Mouse (Mus musculus) B cell, adult 2 months (primary cell): ENCODE data around the gene Wbp2.

Experiments used
- DNase-seq, 2 experiments: peaks; one replicate each; pipeline ENCODE4 v3.0.0; 2022

The Wbp2 gene

GRCm38 (mm10) chr11:116059691-116060025 lies 27.1 kb downstream of the Wbp2 start:
- no peak for DNase-seq

GRCm38 (mm10) chr11:116058868-116059690 lies 27.7 kb downstream of the Wbp2 start:
- no peak for DNase-seq

GRCm38 (mm10) chr11:116058022-116058614 lies 28.7 kb downstream of the Wbp2 start:
- DNase-seq: no peak

GRCm38 (mm10) chr11:116057237-116057881 lies 29.4 kb downstream of the Wbp2 start:
- no peak for DNase-seq

DNA sequence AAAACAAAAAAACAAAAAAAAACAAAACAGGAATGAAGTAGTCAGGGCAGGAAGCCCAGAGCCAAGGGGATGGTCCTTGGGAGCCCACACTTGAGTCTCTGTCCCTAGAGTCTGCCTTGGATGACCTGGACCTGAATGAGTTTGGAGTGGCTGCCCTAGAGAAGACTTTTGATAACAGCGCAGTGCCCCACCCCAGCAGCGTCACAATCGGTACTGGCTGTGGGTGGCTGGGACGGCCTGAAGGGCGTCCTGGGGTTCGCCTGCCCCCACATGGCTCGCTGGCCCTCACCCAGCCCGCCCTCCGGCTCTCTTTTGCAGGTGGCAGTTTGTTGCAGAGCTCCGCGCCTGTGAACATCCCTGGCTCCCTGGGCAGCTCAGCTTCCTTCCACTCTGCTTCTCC lies 30.9 kb downstream of the Wbp2 start:
- DNase-seq: no peak

DNA sequence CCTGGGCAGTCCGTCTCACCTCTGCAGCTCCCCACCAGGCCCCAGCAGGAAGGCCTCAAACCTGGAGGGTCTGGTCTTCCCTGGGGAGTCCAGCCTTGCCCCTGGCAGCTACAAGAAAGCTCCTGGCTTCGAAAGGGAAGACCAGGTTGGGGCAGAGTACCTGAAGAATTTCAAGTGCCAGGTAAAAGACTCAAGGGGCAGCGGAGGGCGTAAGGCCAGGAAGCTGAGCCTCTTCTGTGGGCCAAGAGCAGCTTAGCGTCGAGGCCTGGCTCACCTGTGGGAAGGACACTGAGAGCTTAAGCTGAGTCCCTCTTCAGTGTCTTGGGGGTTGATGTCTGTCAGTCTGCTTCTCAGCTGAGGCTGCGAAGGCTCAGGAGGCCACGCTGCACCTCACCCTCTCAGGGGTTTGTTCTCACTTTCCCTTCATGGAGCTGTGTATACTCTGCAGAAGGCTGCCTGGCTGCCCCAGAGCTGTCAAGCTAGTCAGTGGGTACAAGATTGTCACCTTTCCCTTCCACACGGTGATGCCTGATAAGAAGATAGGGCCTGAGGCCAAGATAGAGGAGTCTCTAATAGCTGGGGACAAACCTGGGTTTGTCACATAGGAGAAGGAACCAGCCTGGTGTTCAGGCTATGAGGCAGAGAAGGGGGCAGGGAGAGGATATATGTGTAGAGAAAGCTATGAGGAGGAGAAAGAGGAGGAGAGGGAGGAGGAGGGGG lies 33.1 kb downstream of the Wbp2 start:
- no peak for DNase-seq

- DNase-seq: no peak
These were observed 36.6 kb downstream of the Wbp2 start for GRCm38 (mm10) chr11:116050196-116050595.

DNA sequence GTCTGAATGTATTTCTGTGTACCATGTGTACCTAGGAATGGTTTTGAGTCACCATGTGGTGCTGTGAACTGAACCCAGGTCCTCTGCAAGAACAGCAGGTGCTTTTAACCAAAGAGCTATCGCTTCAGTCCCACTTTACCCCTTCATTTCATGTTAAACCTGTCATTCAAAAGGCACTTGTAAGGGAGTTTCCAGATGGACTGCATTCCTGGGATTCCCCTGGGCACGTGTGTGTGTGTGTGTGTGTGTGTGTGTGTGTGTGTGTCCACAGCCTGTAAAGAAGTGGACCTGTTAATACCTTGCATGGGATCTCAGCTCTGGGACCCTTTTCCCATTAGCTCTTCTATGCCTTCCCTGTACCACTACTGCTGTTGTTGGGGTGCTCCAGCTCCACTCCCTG lies 37.2 kb downstream of the Wbp2 start:
- DNase-seq: no peak

GRCm38 (mm10) chr11:116045173-116045572 lies 41.6 kb downstream of the Wbp2 start:
- DNase-seq: no peak

DNA sequence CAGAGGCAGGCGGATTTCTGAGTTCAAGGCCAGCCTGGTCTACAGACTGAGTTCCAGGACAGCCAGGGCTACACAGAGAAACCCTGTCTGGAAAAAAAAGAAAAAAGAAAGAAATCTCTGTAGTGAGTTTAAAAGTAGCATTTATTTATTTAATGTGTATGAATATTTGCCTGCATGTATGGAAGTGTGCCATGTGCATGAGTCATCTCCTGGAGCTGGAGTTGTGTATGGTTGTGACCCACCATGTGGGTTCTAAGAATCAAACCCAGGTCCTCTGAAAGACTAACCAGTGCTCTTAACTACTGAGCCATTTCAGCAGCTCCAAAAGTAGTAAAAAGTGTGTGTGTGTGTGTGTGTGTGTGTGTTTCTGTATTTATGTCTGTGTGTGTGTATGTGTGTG lies 43.5 kb downstream of the Wbp2 start:
- DNase-seq: no peak

- DNase-seq: no peak
These were observed 44.2 kb downstream of the Wbp2 start for GRCm38 (mm10) chr11:116042372-116043138.

GRCm38 (mm10) chr11:116041833-116042232 lies 45.0 kb downstream of the Wbp2 start:
- DNase-seq: no peak

DNA sequence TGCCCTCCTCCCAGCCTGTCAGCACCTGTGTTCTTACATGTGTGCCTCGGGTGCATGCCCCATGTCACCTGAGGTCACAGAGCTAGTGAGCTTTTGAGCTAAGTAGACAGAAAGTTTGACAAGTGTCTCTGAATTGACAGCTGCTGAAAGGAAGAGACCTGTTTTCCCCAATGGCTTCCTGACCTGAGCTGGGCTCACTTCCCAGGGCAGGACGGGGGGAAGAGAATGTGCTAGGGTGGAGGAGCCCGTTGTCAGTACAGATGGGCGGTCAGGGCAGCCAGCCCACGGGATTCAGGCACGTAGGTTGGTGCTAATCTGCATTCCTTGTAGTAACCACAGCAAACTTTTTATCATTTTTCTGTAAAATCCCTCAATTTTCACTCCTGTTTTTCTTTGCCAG lies 46.2 kb downstream of the Wbp2 start:
- no peak for DNase-seq

DNA sequence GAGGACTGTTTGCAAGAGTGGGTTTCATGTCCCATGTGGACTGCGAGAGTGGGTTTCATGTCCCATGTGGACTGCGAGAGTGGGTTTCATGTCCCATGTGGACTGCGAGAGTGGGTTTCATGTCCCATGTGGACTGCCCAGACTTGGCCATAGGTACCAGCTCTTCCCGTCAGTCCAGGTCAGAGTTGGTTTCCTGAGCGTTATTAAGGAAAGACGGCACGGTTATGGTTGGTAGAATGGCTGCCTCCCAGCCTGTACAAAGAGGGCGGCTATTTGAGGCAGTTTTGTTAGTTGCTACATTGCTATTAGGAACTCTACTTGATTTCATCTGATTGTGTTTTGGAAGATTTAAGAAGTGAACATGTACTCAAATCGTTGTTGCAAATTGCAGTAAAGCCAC lies 49.0 kb downstream of the Wbp2 start:
- DNase-seq: no peak

DNA sequence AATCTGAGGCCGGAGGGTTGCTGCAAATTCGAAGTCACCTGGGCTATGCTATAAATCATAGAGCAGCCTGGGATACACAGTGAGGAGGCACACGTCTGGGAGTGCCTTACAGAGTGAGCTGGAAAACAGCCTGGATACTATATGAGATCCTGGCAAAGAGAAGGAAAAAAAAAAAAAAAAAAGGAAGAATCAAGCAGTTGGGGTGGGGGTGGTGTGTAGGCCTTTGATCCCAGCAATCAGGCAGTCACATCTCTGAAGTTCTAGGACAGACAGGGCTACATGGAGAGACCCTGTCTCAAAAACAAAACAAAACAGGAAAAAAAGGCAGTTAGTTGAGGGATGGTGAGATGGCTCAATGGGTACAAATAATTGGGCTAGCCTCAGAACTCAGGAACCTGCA lies 50.1 kb downstream of the Wbp2 start:
- no peak for DNase-seq

DNA sequence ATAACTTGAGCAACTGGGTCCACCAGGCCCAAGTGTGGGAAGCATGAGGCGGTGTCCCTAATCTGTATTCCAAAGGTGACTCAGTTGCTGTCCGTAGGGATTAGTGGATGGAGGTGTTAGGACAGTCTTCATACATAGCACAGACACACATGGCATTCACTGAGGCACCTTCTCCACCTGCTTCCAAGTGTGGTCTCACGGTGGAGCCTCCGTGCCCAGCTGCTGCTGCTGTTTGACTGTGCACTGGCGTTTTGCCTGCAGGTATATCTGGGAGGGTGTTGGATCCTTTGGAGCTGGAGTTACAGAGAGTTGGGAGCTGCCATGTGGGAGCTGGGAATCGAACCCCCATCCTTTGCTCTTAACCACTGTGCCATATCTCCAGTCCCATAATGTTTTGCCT lies 52.2 kb downstream of the Wbp2 start:
- DNase-seq: no peak

DNA sequence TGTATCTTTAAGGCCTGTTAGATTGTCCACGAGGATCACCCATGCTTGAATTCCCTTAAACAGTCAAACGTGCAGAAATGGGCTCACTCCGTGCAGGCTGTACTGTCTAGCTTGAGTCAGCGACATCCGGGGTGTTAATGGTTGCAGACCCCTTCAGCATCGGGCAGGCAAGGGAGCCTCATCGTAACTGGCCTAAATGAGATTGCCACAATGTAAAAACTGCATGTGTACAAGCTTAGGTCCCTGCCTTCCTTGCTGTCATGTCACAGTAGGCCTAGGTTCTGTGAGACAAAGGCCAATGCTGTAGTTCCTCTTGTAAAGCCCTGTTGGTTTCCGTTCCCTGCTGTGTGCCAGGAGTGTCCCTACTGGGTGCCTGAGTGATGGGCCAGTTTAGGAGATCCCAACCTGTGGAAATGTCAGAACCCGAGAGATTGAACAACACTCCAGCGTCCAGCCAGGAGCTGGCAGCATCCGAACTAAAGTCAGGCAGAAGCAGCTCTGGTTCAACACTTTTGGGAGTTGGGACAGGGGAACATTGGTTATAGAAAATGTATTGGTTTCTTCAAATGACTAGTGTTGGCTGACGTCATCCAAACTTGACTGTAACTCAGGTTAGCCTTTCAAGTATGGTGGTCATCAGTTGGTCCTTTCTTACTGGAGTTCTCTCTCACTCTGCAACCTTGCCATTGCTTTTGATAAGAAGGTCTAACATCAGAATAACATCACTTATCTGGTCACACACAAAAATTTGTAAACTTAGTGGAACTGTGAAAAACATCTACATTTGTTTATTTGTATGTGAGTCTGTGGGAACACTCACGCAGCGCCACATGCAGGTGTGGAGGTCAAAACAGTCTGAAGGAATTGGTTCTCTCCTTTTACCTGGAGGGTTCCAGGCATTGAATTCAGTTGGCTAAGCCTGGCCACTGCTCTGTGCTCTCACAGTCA lies 55.6 kb downstream of the Wbp2 start:
- DNase-seq: peak in 1 of 2 experiments; percentile 64

DNA sequence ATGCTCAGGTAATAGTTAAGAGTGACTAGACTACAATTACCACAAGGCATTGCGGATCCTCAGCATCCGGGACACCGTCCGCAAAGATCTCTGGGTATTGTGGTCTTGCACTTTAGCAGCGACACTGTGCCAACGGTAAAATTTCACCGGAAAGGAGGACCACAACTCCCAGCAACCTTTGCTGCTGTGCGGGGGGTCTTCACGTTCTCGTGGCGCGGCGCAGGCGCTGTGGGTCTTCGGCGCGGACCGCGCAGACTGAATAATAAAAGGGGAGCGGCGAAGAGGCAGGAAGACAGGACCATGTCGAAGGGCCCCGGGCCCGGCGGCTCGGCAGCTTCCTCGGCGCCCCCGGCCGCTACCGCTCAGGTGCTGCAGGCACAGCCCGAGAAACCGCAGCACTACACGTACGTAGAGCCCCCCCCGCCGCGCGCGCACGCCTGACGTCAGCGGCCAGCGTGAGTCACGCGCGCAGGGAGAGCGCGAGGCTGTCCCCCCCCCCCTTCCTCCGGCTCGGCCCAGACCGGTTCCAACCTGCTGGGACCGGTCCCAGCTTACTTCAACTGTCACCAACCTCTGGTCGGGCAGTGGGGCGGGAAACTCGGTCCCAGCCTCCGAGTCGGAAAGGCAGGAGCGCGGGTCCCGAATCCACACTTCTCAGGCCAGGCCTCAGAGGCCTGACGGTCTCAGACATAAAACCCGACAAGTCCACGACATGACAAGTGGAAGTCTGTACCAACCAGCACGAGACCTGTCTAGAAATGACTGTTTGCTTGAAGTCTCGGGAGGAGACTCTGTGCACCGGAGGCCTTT lies 56.5 kb downstream of the Wbp2 start, which contains the start of gene Unk:
Gene Unk, plus strand, starts transcription at position 235 of the 810 bp plus-strand sequence.
- DNase-seq: peak; percentile 99 to 100

GRCm38 (mm10) chr11:116029086-116029865 lies 57.5 kb downstream of the Wbp2 start:
- no peak for DNase-seq
